Mouse (Mus musculus) E14TG2a.4 (cell line): ENCODE measurements around the gene Tshr.

Source experiments
- CTCF ChIP-seq: conservative IDR thresholded peaks from 2 replicates; pipeline ENCODE4 v1.5.1; 2014; ENCODE audit warnings: low read length
- NANOG ChIP-seq: IDR thresholded peaks from 2 replicates; pipeline ENCODE4 v1.6.1; 2014; ENCODE audit warnings: borderline replicate concordance, low read length, mixed read lengths

- no peak for TF ChIP-seq CTCF
- TF ChIP-seq NANOG = no peak
These were observed 15.2 kb upstream of the Tshr start for GRCm38 (mm10) chr12:91369173-91369572.
